Mouse (Mus musculus) forebrain, embryonic 11.5 days (tissue): ENCODE measurements around the gene Herpud2. TPM values are rescaled to one million over a fixed set of nuclear protein-coding genes. Genes with fewer than 3 reads are reported as not detected.

Experiments used
- ATAC-seq: fragments of 200-750 bp; cut with Nextera tagmentation; replicated peaks from 2 replicates; pipeline ENCODE4 v1.8.0; 2017; ENCODE audit warnings: moderate TSS enrichment; ENCODE audit not compliant: low FRiP score
- DNase-seq: peaks from one replicate; pipeline ENCODE4 v3.0.0-alpha.2; 2017; ENCODE audit warnings: low spot score
- H3K27ac ChIP-seq: fragments of 300-500 bp; sonication (generic); 2 replicates; pipeline ENCODE4 v1.5.1; 2014; ENCODE audit warnings: low read depth, low read length
- H3K27me3 ChIP-seq: fragments of 300-500 bp; sonication (generic); 2 replicates; pipeline ENCODE4 v1.6.1; 2014; ENCODE audit warnings: mild to moderate bottlenecking, low read length, mixed read lengths; ENCODE audit not compliant: control insufficient read depth, insufficient read depth
- H3K36me3 ChIP-seq: fragments of 300-500 bp; sonication (generic); 2 replicates; pipeline ENCODE4 v1.6.1; 2014; ENCODE audit warnings: mild to moderate bottlenecking, low read length, moderate library complexity, mixed read lengths; ENCODE audit not compliant: control insufficient read depth, insufficient read depth
- H3K4me1 ChIP-seq: fragments of 300-500 bp; sonication (generic); replicated peaks from 2 replicates; pipeline ENCODE4 v1.6.1; 2014; ENCODE audit warnings: low read length, mixed read lengths; ENCODE audit not compliant: control insufficient read depth, insufficient read depth
- H3K4me2 ChIP-seq: fragments of 300-500 bp; sonication (generic); 2 replicates; pipeline ENCODE4 v1.6.1; 2014; ENCODE audit warnings: low read depth, mild to moderate bottlenecking, low read length, moderate library complexity, mixed read lengths; ENCODE audit not compliant: severe bottlenecking
- H3K4me3 ChIP-seq: fragments of 300-500 bp; sonication (generic); 2 replicates; pipeline ENCODE4 v1.5.1; 2014; ENCODE audit warnings: low read depth, low read length
- H3K9ac ChIP-seq: fragments of 300-500 bp; sonication (generic); 2 replicates; pipeline ENCODE4 v1.6.1; 2014; ENCODE audit warnings: low read length
- H3K9me3 ChIP-seq: fragments of 300-500 bp; sonication (generic); 2 replicates; pipeline ENCODE4 v1.6.1; 2016; ENCODE audit warnings: low read length, mixed read lengths; ENCODE audit not compliant: control insufficient read depth
- WGBS: fragments of 180-500 bp; shearing (Covaris S2); extraction: QIAGEN DNeasy Blood & Tissue Kit; methylation state at CpG from one replicate; pipeline ENCODE4 v1.1.7; 2014; 5-methylcytosine and 5-hydroxymethylcytosine counted together
- polyA plus RNA-seq: library from polyadenylated mRNA; unstranded; fragments of >200 nt; fragmentation: Nextera tagmentation; extraction: Ambion mirVana; gene quantifications from 2 replicates; pipeline ENCODE4 v1.2.1, GENCODE M21; 2014

Gene Herpud2
- polyA plus RNA-seq, result 38.1 and 39.6 TPM in 2 replicates

DNA sequence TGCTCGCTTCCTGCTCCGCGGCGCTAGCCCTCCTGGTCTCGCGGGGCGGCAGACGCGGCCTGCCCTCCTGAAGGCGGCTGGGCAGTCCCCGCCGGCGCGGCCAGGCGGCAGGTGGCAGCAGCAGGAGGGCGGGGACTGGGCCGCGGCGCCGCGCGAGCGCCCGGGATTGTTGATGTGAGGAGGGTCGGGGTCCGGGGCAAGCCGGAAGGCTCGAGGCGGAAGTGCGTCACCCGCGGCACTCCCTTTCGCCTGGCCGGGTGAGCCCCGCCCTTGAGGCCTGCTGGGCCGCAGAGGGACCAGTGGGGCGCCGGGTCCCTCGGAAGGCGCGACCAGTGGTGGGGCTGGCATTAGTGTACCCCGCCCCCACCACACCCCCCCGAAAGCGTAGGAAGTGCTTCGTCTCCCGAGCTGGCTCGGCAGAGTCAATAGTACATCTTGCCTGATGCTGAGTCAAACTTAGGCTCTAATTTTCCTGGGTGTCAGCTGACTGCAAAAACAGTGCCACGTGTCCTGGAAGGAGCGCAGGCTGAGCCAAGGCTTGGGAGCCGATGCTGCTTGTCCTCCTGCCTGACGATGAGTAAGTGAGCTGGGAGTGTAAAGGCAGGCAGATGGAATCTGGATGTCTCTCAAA, at the start of gene Herpud2:
Gene Herpud2 (minus strand): TSS at position 210 of the 631 bp plus-strand sequence.
- H3K9ac ChIP-seq, result peak within 1 kb of the TSS; percentile 94
- ATAC-seq (peak; percentile 98), DNase-seq (peak; percentile 96)
- peak within 1 kb of the TSS; percentile 76 for H3K4me2 ChIP-seq
- H3K36me3 ChIP-seq, result no peaks in the 10 kb centered on the region
- H3K9me3 ChIP-seq, result no peaks in the 10 kb centered on the region
- H3K4me3 ChIP-seq, result peak within 1 kb of the TSS; percentile 87
- WGBS, result 0% methylated on average over 47 of the region's 51 CpGs
- 0 out of 2 replicates have a peak, but pooled peaks cover 3% of the 10 kb centered on the region for H3K4me1 ChIP-seq
- H3K27ac ChIP-seq, result peak within 1 kb of the TSS; percentile 98
- H3K27me3 ChIP-seq, result no peaks in the 10 kb centered on the region

DNA sequence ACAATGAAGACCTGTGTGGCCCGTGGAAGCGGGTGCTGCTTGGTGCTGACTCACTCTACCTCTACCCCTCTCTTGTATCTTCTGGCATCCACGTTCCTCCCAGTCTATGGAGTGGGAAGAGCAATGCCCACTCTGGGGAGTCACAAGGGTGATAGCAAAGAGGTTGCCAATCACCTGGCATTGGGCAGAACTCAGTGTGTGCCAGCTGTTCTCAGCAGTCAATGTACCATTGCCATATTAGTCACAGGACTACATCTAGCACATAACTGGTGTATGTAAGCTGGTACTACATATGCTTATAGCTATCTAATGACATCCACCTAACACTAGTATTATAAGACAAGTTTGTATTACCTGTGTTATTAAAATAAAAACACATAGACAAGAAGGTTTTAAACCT, 49.4 kb upstream of the Herpud2 start:
- DNase-seq, result no peak
- H3K27me3 ChIP-seq, result no peaks in the 10 kb centered on the region
- H3K36me3 ChIP-seq, result no peaks in the 10 kb centered on the region
- no peak overlapping the region for H3K27ac ChIP-seq
- no peak for ATAC-seq
- WGBS, result 85% methylated on average over 3 of the region's 3 CpGs
- no peak overlapping the region for H3K4me2 ChIP-seq
- no peak overlapping the region for H3K4me3 ChIP-seq
- H3K4me1 ChIP-seq, result no peaks in the 10 kb centered on the region
- no peak overlapping the region for H3K9ac ChIP-seq
- H3K9me3 ChIP-seq, result no peaks in the 10 kb centered on the region

DNA sequence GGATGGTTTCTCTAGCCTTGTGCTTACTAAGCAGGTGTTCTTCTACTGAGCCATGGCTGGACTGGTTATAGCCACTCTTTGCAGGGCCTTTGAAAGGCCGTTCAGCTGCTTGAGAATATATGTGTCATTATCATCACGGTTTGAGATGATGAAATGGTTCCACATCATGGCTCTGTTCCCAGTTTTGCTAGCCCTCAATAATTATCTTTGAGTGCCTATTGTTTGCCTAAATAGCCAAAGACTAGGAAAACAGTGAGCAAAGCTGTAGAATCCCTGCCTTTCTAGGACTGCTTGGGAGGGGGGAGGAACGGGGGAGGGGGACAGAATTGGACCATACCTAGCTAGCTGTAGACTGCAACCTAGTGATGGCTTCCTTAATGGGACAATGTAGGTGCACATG, 48.5 kb upstream of the Herpud2 start:
- Histone ChIP-seq H3K9me3 (no peaks in the 10 kb centered on the region), H3K9ac (no peak overlapping the region), H3K4me2 (no peak overlapping the region), H3K27ac (no peak overlapping the region), H3K4me3 (no peak overlapping the region), H3K36me3 (no peaks in the 10 kb centered on the region), H3K4me1 (no peaks in the 10 kb centered on the region), H3K27me3 (no peaks in the 10 kb centered on the region)
- no peak for ATAC-seq
- 85% methylated on average over 3 of the region's 3 CpGs for WGBS
- no peak for DNase-seq

DNA sequence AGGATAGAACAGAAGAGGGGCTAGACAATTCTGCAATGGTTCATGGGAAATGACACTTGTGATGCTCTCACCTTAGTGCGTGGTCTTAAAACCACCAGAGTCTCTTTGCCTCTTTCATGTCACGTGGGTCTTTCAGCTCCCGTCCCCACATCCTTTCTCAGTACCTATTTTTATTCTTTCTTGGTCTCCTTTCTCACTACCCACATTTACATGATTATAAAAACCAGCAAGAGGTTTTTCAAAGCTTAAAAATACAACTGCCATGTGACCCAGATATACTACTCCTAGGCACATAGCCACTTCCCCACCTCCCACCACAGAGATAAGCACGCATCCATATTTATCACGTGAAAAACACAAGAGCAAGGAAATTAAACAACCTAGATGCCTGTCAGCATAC, 45.1 kb upstream of the Herpud2 start:
- no peak for DNase-seq
- Histone ChIP-seq H3K4me2 (no peak overlapping the region), H3K27ac (no peak overlapping the region), H3K9ac (no peak overlapping the region), H3K4me3 (no peak overlapping the region), H3K27me3 (no peaks in the 10 kb centered on the region), H3K36me3 (no peaks in the 10 kb centered on the region), H3K4me1 (no peaks in the 10 kb centered on the region), H3K9me3 (no peaks in the 10 kb centered on the region)
- ATAC-seq, result no peak
- WGBS, result 82% methylated on average over 5 of the region's 5 CpGs

DNA sequence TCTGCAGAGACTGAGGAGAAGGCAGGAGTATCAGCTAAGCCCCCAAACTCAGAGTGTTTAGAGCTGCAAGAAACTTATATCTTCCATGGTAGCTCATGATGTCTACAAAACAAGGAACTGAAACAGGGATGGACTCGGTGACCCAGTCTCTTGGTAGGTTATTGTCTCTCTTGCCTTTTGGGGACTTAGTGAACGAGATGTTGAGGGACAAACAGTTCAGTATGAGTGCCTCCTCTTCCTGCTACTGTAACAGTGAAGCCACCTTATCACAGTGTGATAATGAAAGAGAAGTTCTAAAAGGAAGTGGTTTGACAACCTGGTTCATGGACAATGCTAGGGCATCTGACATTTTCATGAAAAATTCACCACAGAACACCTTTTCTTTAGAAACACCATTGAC, 40.0 kb upstream of the Herpud2 start:
- Histone ChIP-seq H3K9me3 (no peaks in the 10 kb centered on the region), H3K4me1 (no peaks in the 10 kb centered on the region), H3K4me2 (no peak overlapping the region), H3K36me3 (no peaks in the 10 kb centered on the region), H3K27me3 (no peaks in the 10 kb centered on the region), H3K9ac (no peak overlapping the region), H3K27ac (no peak overlapping the region), H3K4me3 (no peak overlapping the region)
- no peak for DNase-seq
- no peak for ATAC-seq
- 75% methylated on average over 2 of the region's 2 CpGs for WGBS

DNA sequence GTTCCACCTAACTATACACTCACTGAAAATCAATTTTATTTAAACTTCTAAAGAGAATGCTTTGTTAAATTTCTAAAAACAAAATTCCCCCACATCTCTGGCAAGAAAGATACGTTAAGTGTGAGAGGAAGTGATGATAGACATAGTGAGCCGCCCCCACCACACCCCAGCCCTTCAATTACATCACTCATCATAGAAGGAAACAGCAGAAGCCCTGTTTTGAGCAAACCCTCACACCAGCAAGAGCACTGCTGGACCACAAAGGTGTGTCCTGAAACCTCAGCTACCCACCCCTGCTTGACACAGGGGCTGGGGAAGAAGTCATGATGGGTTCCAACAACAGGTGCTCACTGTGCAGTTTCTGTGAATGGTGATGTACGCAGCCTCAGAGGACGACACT, 34.9 kb upstream of the Herpud2 start:
- DNase-seq, result no peak
- no peak overlapping the region for H3K9ac ChIP-seq
- H3K4me1 ChIP-seq, result no peaks in the 10 kb centered on the region
- H3K36me3 ChIP-seq, result no peaks in the 10 kb centered on the region
- WGBS, result 92% methylated on average over 4 of the region's 4 CpGs
- no peaks in the 10 kb centered on the region for H3K27me3 ChIP-seq
- H3K9me3 ChIP-seq, result no peaks in the 10 kb centered on the region
- H3K27ac ChIP-seq, result no peak overlapping the region
- ATAC-seq, result no peak
- no peak overlapping the region for H3K4me2 ChIP-seq
- H3K4me3 ChIP-seq, result no peak overlapping the region

DNA sequence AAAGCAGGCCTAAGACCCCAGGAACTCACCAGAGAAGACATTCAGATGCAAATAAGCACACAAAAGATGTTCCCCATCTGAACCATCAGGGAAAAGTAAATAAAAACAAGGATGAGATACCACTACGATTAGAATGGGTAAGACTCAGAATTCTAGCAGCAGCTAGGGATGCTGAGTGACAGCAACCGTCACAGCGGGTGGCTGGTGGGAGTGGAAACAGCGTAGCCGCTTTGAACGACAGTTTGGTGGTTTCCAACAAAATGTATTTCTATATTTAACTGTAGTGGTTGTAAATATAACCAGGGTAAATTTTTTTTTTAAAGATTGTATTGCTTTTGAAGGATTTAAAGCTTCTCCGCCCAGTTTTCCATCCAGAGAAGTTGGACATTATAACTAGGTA, 34.2 kb upstream of the Herpud2 start:
- DNase-seq, result no peak
- Histone ChIP-seq H3K36me3 (no peaks in the 10 kb centered on the region), H3K9me3 (no peaks in the 10 kb centered on the region), H3K4me2 (no peak overlapping the region), H3K4me3 (no peak overlapping the region), H3K9ac (no peak overlapping the region), H3K27me3 (no peaks in the 10 kb centered on the region), H3K4me1 (no peaks in the 10 kb centered on the region), H3K27ac (no peak overlapping the region)
- no peak for ATAC-seq
- WGBS, result 45% methylated on average over 7 of the region's 7 CpGs

DNA sequence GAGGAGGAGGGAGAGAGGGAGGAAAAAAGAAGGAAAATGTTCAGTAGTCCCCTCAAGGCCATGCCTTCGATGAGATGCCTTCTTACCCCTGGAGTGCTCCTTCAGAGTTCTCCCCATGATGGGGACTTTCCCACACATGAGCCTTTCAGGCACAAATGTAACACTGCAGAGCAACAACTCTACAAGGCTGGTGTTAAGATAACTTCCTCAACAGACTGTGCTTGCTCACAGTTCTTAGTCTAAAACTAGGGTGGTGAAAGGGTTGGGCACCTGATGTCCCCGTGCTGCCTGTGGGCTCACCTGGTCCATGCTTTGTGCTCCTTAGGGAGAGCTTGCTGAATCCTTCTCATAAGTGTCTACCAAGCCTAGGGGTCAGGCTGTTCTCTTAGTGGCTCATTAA, 33.0 kb upstream of the Herpud2 start:
- no peak overlapping the region for H3K4me3 ChIP-seq
- H3K27me3 ChIP-seq, result no peaks in the 10 kb centered on the region
- ATAC-seq (no peak), DNase-seq (no peak)
- H3K27ac ChIP-seq, result no peak overlapping the region
- no peaks in the 10 kb centered on the region for H3K36me3 ChIP-seq
- no peak overlapping the region for H3K9ac ChIP-seq
- no peaks in the 10 kb centered on the region for H3K4me1 ChIP-seq
- H3K9me3 ChIP-seq, result no peaks in the 10 kb centered on the region
- WGBS, result 88% methylated on average over 2 of the region's 2 CpGs
- H3K4me2 ChIP-seq, result no peak overlapping the region

DNA sequence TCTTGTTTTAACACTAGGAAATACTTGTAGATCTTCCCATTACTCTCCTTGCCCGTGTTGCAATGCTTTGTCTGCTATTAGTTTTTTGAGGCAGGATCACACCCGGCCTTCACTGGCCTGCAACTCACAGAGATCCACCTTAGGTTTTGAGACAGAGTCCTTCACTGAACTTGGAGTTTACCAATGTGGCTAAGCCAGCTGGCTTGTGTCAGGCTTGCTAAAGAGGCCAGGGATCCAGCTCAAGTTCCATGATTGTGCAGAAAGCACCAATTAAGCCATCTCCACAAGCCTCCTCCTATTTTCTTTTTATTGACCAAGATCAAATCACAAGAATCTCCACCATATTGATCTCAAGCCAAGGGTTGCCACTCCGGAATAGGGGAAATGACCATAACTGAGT, 26.4 kb upstream of the Herpud2 start:
- 87% methylated on average over 3 of the region's 3 CpGs for WGBS

More for the DNA sequence above, 26.4 kb upstream of the Herpud2 start:
- Histone ChIP-seq H3K9me3 (no peaks in the 10 kb centered on the region), H3K27ac (no peak overlapping the region), H3K4me1 (no peaks in the 10 kb centered on the region), H3K36me3 (no peaks in the 10 kb centered on the region), H3K4me3 (no peak overlapping the region), H3K27me3 (no peaks in the 10 kb centered on the region), H3K4me2 (no peak overlapping the region), H3K9ac (no peak overlapping the region)
- ATAC-seq (no peak), DNase-seq (no peak)
